Mouse (Mus musculus): Measurements from ENCODE around the gene Asic2.

Gene Asic2

DNA sequence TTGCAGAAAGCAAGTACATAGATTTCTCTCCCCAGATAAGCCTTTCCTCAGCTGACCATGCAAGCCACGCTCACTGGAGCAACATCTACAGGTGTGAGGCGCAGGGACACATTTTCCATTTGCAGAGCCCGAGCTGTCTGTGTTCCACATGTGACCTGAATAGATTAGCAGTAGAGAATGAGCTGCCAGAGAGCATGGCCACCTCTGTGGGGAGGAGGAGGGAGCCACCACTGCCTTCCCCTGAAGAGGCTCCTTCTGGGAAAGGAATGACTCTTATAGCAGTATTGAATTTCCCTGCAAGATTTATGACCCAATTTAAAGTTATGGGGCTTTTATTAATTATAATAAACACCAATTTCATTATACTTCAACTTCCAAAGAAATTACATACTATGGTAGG, 230.5 kb downstream of the Asic2 start:
- DNase-seq (ENCODE audit: low read depth, low spot score), result no peak

DNA sequence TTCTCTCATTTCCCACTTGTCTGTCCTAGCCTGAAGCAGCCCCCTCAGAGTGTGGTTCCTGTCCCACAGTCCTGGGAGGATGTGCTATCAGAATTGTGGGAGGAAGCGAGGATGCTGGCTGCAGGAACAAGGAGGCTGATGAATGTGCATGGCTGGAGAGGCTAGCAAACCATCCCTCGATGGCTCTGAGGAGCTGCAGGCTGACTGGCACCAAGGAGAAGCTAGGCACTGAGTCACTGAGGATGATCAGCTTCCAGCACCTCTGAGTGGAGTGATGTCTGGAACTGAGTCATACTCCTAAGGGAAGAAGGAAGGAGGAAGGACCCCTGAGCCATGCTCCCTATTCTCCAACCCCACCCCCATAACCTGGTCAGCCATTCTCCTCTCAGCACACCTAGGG, 246.2 kb downstream of the Asic2 start:
- DNase-seq (ENCODE audit: low read depth, low spot score), result no peak

DNA sequence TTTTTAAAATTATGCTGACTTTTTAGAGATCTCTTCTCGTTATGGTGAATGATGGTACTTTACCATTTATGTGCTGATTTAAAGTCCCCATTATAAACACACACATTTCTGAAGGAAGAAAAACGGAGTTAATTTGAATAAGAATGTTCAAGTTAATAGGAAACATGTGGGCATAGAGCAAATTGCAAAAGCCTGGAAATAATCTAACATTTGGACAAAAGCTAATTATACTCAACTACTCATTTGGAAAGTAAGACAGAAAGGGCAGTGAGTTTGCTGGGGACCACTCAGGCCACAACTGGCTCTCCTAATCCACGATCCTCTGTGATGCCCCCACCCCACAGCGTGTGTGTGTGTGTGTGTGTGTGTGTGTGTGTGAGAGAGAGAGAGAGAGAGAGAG, 253.5 kb downstream of the Asic2 start:
- no peak for DNase-seq (ENCODE audit: low read depth, low spot score)

DNA sequence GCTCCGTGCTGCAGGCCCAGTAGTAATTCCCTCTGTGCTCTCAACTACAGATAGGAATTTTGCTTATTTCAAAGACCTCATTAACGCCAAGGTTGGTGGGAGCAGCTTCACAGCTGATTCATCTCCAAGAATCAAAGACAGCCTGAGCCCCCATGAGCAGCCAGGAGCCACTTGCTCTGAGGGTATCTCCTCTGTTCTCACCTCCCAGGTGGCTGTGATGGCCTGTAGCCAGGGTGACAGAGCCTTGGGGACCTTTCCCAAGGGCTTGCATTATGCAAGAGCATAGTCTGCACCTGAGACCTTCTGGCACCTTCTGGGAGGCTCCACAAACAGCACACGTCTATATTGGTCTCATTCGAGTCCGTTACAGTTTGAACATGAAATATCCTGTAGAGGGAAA, 261.3 kb downstream of the Asic2 start:
- no peak for DNase-seq (ENCODE audit: low read depth, low spot score)

DNA sequence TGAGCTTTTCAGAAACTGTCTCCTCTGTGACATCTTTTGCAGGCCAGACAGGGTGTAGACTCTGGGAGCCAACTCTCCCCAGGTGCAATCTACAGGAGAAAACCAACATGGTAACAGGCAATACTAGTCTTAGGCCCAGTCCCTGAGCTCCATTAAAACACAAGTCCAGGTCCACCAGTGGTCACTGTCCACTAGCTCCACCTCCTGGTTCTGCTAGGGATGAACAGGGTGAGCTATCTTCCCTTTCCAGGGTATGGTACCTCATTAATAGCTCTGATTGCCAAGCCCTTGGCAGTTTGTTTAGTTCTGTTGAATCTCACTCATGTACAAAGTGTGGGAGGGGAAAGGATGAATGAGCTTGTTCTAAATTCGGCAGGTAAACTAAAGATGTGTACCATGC, 270.2 kb downstream of the Asic2 start:
- no peak for DNase-seq (ENCODE audit: low read depth, low spot score)

DNA sequence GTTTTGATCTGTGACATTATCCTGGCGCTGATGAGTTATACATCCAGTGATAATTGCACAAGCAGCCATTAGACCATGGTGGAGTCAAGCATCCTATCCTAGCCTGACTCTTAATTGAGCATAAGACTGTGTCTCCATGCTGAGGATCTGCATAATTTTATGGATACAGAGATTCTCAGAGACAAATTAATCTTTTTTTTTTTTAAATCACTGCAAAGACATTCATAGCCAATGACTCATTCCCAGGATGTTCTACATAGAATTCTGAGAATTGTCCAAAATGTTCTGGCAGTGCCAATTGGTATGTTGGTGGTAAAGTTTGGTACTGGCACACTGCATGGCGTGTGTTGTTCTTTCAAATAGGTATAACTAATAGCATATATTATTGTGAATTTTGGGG, 272.8 kb downstream of the Asic2 start:
- DNase-seq (ENCODE audit: low read depth, low spot score), result peak; percentile 51

DNA sequence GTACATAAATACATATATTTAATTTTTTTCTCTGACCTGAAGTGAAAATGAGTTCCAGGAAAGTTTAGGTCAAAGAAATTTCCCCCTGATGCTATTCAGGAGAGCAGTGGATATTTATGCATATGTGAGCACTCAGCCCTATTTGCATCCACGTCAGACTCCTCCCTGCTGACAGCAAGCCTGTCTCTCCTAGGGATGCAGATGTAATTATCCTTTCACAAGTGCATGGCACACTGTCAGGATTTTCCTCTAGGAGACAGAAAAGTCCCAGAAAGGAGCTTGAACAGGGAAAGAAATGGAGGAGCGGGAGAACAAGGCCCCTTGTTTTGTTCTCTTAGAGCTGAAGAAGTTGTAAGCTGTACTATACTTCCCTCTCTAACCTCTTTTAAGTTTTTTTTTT, 287.7 kb downstream of the Asic2 start:
- no peak for DNase-seq (ENCODE audit: low read depth, low spot score)

DNA sequence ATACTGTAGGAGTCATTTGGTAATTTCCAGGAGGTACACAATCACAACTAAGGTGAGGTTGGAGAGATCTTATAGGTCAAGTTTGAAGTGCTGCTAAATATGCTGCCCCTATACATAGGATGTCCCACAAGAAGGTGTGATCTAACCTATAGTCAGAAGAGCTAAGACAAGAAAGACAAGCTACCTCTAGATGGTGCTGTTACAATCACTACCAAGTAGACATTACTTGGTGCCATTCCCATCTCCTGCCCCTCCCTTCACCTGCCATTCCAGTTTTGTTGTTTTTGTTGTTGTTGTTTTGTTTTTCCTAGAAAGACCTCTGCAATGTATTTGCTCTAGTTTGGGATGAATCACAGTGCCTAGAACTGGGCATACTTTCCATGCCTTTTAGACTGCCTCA, 296.5 kb downstream of the Asic2 start:
- no peak for DNase-seq (ENCODE audit: low read depth, low spot score)

DNA sequence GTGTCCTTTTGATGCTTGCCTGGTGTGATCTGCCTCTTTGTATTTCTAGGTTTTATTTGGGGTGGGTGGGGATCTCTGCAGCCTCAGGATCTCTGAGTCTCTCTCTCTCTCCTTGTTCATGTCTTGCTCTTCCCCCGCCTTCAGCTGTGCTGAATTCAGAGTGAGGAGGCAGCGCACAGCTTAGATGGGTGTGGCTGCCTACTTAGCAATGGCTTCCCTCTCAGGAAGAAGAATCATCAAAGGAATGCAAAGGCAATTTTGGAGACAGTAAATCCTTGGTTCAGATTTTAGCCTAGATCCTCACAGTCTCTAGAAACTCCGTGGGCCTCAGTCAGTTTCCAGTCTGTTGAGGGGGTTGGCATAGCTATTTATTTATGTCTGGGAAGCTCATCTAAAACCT, 297.8 kb downstream of the Asic2 start:
- DNase-seq (ENCODE audit: low read depth, low spot score), result peak; percentile 74

DNA sequence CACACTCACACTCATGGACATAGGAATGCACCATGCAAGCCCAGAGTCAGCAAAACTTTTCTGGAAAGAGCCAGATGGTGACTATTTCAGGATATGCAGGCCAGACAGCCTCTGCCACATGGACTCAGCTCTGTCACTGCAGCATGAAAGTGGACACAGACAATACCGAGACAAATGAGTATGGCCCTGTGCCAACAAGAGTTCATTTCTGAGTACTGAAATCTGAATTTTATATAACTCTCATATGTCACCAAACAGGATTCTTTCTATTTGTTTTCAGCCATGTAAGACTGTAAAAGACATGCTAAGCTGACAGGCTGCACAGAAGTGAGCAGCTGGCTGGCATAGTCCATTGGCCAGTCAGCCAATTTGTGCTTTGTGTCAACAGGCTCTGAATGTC, 309.4 kb downstream of the Asic2 start:
- no peak for DNase-seq (ENCODE audit: low read depth, low spot score)

DNA sequence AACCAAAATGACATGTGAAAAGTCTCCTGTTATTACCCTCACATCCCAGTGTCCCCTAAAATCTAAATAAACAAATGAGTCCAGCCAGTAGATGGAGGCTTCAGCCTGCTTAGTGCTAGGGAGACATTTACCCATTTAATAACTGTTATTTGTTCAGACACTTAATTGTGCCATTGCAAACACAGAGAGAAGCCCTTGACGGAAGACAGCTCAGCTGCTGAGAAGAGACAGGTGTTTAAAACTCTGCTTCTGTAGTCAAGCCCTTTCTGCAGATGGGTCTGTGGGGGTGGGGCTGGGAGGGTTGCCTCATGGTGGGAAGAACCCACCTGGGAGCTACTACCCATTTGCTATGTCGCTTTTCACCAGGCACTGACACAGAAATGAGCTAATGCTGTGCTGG, 311.1 kb downstream of the Asic2 start:
- DNase-seq (ENCODE audit: low read depth, low spot score), result no peak

DNA sequence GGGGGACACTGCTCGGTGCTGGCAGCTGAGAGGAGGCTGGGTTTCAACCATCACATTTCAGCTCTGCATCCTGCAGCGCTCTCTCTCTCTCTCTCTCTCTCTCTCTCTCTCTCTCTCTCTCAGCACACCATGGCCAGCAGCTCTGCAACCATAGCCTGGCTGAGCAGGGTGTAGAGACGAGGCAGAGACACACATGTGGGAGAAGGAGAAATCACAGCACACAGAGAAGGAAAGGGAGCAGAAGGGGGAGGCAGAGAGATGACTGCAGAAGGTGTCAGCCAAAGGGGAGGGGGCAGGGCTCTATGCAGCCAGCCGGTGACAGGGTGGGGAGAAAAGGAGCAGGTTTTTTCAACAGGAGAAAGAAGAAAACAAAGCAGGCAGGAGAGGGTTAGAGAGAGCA, 320.4 kb downstream of the Asic2 start:
- DNase-seq (ENCODE audit: low read depth, low spot score), result no peak

DNA sequence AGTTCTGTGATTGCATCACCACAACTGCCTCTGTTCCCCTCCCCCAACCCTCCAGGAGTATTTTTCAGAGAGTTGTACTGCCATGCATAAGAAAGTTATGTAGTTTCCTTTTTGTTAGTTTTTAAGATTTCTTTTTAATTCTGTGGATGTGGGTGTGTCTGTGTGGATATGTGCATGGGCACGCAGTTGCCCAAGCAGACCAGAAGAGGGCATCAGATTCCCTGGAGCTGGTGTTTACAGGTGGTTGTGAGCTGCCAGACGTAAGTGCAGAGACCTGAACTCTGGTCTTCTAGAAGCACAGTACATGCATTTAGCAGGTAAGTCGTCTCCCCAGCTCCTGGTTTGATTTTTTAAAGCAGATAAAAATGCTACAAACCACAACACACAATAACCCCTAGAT, 322.7 kb downstream of the Asic2 start:
- no peak for DNase-seq (ENCODE audit: low read depth, low spot score)

DNA sequence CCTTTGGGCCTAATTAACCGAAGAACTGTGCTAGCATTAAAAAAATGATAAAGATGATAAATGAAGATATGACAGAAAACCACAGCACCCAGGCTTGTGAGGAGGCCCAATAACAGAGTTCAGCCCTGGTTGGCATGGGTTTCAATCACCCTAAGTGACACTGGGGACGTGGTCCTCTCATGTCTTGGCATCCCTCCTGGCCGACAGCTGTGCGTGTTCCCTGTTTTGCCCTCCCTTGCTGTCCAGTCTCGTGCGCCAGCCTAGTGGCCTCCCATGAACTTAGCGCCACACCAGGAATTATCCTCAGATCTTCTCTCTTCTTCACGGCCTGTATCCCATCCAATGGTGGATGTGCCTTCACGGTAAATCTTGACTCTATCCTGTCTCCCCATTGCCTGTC, 331.9 kb downstream of the Asic2 start:
- no peak for DNase-seq (ENCODE audit: low read depth, low spot score)

DNA sequence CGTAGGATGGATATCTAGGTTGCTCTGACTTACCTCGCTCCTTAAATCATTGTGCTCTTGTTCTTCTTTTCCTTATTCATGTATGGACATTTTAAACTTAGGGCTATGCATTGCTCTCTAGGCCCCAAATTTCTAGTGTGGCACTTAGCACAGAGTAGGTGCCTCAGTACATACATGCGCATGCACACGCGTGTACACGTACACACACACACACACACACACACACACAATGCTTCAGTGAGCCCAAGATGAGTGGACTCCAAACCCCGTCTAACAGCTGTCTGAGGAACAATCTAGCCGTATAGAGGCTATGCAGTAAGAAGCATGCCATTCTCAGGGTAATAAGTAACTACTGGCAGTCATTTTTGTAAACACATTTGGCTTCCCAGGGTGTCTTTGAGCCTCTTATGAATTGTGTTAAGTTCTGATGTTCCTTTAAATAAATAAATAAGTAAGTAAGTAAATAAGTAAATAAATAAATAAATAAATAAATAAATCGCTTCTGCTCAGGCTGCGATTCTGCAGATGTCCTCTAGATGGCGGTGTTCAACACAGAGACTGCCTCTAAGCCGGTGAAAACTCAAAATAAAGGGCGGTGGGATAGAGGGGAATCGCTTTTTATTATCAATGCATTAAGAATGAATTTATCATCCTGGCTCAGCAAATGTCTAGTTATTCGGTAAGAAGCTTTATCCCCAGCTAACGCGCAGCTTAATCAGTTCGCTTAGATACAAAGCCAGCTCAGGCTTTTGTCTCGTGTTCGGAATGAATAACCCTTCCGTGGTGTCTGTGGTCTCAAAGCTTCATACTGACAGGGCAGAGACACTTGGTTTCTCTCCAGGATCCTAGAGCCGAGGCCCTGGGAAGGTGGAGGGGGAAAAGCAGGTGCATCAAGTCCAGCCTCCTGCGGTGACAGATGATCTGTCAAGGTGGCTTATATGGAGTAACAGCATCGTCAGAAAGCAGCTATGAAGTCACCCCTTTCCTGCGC, 333.6 kb downstream of the Asic2 start:
- DNase-seq (ENCODE audit: low read depth, low spot score), result peak; percentile 33

DNA sequence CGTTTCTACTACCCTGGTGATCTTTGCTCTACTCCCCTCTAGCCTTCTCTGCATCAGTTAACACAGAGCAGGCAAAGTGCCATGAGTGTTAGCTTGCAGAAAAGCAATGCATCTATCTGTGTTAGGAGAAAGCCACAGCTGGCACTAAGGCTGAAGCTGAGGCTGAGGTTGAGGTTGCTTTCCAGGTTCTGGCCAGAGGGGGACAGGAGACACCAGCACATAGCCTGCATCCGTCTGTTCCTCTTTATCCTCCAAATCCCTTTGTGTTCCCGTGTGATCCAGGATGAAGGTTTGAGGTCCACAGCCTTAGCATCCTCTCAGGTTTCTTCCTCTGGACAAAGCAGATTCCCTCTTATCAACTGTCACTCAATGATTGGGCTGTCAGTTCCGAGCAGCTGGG, 343.1 kb downstream of the Asic2 start:
- no peak for DNase-seq (ENCODE audit: low read depth, low spot score)

DNA sequence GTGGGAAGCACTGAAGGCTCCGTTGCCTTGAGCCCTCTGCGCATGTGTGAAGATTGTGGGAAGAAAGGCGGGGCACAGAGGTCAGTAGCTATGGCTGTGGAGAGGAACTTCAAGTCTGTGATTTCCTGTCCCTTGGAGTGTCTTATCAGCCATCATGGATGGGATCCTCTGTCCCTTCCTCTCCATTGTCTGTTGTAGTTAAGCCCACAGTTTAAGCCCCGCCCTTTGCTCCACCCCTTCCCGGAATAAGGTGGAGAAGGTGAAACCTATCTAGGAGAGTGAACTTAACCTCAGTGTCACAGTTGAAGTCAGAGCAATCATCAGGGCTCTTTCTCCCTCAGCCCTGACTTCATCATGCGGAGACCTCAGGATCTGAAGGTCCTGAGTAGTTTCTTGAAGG, 347.7 kb downstream of the Asic2 start:
- no peak for DNase-seq (ENCODE audit: low read depth, low spot score)

DNA sequence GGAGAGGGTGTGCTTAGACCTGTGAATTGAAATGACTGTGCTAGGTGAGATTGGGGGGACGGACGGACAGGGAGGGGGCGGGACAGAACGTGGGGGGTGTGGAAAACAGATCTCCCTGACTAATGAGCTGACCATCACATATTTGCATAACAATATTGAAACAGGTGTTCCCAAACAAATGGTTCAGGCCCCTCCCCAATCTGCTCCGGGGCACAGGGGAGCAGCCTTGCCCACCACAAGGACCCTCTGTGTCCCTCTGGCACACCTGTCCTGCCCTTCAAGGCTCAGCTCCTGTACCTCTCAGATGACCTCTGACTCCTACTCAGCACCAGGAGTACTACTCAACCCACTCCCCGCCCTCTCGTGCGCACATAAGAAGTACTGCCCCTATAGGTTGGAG, 351.8 kb downstream of the Asic2 start:
- no peak for DNase-seq (ENCODE audit: low read depth, low spot score)

DNA sequence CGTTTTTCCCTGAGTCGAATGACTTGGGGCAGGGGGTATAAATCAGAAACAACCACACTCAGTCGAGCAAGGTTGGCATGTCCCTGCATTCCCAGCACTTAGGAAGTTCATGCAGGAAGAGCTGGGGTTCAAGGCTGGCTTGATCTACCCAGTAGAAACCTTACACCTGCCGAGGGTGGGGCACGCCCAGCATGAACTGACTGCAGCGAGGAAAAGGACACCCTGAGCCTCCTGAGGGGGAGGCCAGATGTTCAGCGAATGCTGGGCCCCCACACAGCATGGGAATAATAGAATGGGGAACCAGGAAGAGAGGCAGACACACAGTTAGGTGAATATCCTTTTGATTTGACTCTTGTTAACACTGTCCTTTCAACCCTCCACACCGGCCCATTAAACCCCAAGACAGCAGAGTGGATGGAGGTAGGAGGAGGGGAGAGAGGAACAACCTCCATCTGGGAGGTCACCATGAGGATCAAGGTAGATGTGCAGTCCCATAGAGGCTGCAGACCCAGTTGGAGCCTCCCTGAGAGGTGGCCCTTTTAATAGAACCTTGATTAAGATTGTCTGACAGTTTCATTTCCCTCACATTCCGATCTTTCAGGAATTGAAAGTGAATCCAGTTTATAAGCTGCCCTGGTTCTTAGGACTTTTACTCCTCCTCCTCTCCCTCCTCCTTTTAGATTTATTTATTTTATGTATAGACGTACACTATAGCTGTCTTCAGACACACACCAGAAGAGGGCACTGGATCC, 354.2 kb downstream of the Asic2 start:
- no peak for DNase-seq (ENCODE audit: low read depth, low spot score)

DNA sequence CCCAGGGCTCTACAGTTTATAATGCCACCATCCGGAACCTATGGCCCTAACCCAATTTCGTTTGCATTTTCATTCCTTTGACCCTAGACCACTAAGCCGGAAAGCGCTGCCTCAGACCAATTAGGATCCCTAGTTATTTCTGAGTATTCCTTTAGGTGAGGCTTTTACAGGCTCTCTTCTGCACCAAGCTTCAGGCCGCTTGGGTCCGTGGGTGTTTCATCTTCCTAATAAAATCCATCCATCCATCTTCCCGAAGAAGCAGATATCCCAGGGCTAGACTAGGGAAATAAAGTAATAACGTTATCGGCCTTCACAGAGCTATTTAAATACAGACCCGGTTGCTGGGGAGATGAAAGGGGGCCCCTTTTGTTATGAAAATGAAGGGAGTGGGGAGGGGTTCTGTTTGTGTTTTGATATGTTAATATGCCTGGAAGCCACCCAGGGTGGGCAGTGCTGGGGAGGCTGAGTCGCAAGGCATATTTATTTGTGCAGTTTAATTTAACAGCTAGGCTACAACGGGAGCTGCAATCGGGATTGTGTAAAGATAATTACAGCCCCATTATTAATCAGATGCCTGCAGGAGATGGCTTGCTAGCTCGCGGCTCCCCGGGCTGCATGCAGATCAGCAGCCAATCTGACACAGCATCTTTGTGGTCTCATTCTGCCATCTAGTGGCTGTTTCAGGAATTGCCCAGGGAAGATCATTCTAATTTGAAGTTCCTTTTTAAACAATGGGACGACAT, 355.3 kb downstream of the Asic2 start:
- DNase-seq (ENCODE audit: low read depth, low spot score), result peak; percentile 79

DNA sequence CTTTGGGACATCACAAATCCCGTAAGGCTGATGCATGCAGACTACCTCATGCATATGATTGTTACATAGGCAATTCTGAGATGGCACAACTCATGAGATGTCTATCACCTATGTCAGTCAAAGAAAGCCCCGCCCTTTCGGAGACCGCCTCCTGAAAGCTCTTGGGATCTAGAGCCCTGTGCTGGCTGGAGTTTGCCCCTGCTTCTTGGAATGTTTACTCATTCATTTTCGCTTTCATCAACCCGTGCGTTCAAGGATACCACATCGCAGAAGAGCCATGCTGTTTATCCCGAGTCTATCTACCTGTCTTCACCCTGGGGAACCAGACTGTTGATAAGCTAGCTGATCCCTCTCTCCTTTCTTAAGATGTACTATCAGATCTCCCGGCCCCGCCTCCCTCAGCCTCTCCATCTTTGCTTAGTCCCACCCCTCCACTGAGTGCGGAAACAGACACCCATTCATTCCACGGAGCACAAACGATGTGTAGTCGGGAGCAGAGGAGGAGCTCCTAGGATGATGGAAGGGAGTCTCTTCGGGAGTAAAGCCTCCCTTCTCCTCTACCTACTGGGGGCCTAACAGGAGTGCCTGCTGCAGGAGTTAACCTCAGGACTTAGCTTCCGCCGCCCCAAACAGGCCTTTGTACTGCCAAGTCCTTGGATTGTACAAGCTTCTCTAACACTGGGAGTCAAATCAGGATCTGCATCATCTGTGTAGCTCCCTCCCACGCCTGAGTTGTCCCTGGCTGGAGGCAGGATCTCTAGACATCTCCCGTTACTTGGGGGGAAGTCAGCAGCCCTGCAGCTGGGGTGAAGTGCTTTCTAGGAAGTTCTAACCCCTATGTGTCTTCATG, 356.1 kb downstream of the Asic2 start:
- DNase-seq (ENCODE audit: low read depth, low spot score), result peak; percentile 66
